Mouse (Mus musculus) liver, embryonic 13.5 days (tissue): ENCODE data around the gene Commd6. TPM values are rescaled to one million over a fixed set of nuclear protein-coding genes. Genes with fewer than 3 reads are reported as not detected.

Experiments
- ATAC-seq: fragments of 200-750 bp; cut with Nextera tagmentation; 2 replicates; pipeline ENCODE4 v1.8.0; 2017; ENCODE audit warnings: low read depth, mild to moderate bottlenecking, moderate number of reproducible peaks, moderate library complexity
- DNase-seq: peaks from one replicate; pipeline ENCODE4 v3.0.0; 2022
- H3K27ac ChIP-seq: fragments of 300-500 bp; sonication (generic); 2 replicates; pipeline ENCODE4 v1.5.1; 2015; ENCODE audit warnings: moderate library complexity, mild to moderate bottlenecking, inconsistent platforms
- H3K27me3 ChIP-seq: fragments of 300-500 bp; sonication (generic); 2 replicates; pipeline ENCODE4 v1.6.1; 2015; ENCODE audit warnings: mild to moderate bottlenecking, inconsistent platforms
- H3K36me3 ChIP-seq: fragments of 300-500 bp; sonication (generic); 2 replicates; pipeline ENCODE4 v1.6.1; 2015; ENCODE audit warnings: mild to moderate bottlenecking, inconsistent platforms
- H3K4me1 ChIP-seq: fragments of 300-500 bp; sonication (generic); replicated peaks from 2 replicates; pipeline ENCODE4 v1.6.1; 2015; ENCODE audit warnings: inconsistent platforms
- H3K4me2 ChIP-seq: fragments of 300-500 bp; sonication (generic); 2 replicates; pipeline ENCODE4 v1.6.1; 2015; ENCODE audit warnings: inconsistent platforms, mild to moderate bottlenecking, moderate library complexity
- H3K4me3 ChIP-seq: fragments of 300-500 bp; sonication (generic); replicated peaks from 2 replicates; pipeline ENCODE4 v1.5.1; 2015; ENCODE audit warnings: mild to moderate bottlenecking, inconsistent platforms
- H3K9ac ChIP-seq: fragments of 300-500 bp; sonication (generic); 2 replicates; pipeline ENCODE4 v1.6.1; 2015; ENCODE audit warnings: mild to moderate bottlenecking, inconsistent platforms
- H3K9me3 ChIP-seq: fragments of 300-500 bp; sonication (generic); replicated peaks from 2 replicates; pipeline ENCODE4 v1.6.1; 2016; ENCODE audit warnings: inconsistent platforms
- WGBS: fragments of 180-500 bp; shearing (Covaris S2); methylation state at CpG from one replicate; pipeline ENCODE4 v1.1.7; 2015; ENCODE audit not compliant: insufficient replicate concordance; 5-methylcytosine and 5-hydroxymethylcytosine counted together
- polyA plus RNA-seq: library from polyadenylated mRNA; unstranded; fragments of >200 nt; fragmentation: Nextera tagmentation; extraction: Ambion mirVana; gene quantifications from 2 replicates; pipeline ENCODE4 v1.2.1, GENCODE M21; 2015

The Commd6 gene
- polyA plus RNA-seq = 60.8 and 61.0 TPM in 2 replicates

DNA sequence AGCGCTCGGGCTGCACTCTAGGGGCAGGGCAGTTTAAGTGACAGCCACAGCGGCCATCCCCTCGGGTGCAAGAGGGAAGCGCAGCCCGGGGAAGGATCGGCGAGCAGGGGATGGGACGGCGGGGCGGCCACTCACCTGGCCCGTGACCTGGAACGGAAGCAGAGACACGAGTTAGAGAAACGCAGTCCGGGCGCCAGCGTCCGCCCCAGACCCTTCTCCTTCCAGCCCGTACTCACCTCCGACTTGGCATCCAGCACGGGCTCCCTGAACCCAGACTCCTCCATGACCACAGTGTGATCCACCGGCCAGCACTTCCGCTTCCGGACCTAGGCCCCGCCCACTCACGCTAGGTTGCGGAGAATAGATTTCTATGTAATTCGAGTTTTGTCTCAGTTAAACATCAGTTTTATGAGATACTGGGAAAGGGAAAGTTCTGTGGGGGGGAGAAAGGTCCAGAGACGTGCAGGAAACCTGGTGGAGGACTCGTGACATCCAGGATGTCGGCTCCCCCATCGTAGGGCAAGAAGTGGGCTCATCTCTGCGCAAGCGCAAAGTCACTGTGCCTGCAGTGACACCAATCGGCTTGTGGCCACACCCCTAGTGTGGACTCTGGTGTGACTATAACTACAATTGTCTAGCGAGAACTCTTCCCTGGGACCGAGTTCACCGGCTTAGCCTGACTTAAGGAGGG is at the start of gene Commd6:
TSS of gene Commd6 (minus strand) at position 534 of the 691 bp plus-strand sequence.
- Histone ChIP-seq H3K27me3 (no peaks in the 10 kb centered on the region), H3K4me1 (peaks cover 13% of the 10 kb centered on the region), H3K27ac (peak within 1 kb of the TSS; percentile 67), H3K36me3 (peaks cover 6% of the 10 kb centered on the region; the same call in 1 of the 2 replicates), H3K4me3 (peak within 1 kb of the TSS; percentile 80), H3K9ac (peak within 1 kb of the TSS; percentile 81), H3K4me2 (peak within 1 kb of the TSS; percentile 84), H3K9me3 (no peaks in the 10 kb centered on the region)
- under 1% methylated on average over 39 of the region's 39 CpGs for WGBS
- DNase-seq (peak; percentile 85), ATAC-seq (peak; percentile 98)

GRCm38 (mm10) chr14:101688406-101688805 is 47.9 kb upstream of the Commd6 start:
- Histone ChIP-seq H3K4me3 (no peak overlapping the region), H3K27ac (no peak overlapping the region), H3K4me1 (no peaks in the 10 kb centered on the region), H3K27me3 (no peaks in the 10 kb centered on the region), H3K9me3 (no peaks in the 10 kb centered on the region), H3K36me3 (0 out of 2 replicates have a peak, but pooled peaks cover 2% of the 10 kb centered on the region), H3K9ac (no peak overlapping the region), H3K4me2 (no peak overlapping the region)
- ATAC-seq = no peak
- 66% methylated on average over 2 of the region's 2 CpGs for WGBS
- no peak for DNase-seq

GRCm38 (mm10) chr14:101687696-101688095 is 47.2 kb upstream of the Commd6 start:
- Histone ChIP-seq H3K27ac (no peak overlapping the region), H3K9me3 (no peaks in the 10 kb centered on the region), H3K27me3 (no peaks in the 10 kb centered on the region), H3K4me3 (no peak overlapping the region), H3K36me3 (0 out of 2 replicates have a peak, but pooled peaks cover 2% of the 10 kb centered on the region), H3K4me2 (no peak overlapping the region), H3K4me1 (no peaks in the 10 kb centered on the region), H3K9ac (no peak overlapping the region)
- no peak for DNase-seq
- no peak for ATAC-seq
- 83% methylated on average over 6 of the region's 6 CpGs for WGBS

DNA sequence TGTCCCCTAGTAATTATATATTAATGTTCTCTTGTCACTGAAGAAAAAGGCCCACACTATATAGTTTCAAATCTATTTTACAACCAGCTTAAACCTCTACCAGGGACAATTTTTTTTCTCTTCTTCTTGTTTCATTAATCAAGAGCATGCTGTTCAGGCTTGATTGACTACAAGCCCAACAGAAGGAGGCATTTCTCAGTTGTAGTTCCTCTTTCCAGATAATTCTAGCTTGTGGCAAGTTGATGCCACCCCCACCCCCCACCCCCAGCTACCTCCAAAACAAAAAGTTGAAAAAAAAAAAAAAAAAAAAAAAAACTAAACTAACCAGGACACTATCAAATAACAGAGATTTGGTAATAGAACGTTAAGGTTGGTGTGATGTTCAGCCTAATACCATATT is 31.7 kb upstream of the Commd6 start:
- Histone ChIP-seq H3K27me3 (no peaks in the 10 kb centered on the region), H3K27ac (no peak overlapping the region), H3K9ac (no peak overlapping the region), H3K4me3 (no peak overlapping the region), H3K4me2 (no peak overlapping the region), H3K36me3 (peaks cover 22% of the 10 kb centered on the region), H3K9me3 (no peaks in the 10 kb centered on the region), H3K4me1 (no peaks in the 10 kb centered on the region)
- DNase-seq (no peak), ATAC-seq (no peak)
- WGBS = 86% methylated on average over 1 of the region's 1 CpGs

DNA sequence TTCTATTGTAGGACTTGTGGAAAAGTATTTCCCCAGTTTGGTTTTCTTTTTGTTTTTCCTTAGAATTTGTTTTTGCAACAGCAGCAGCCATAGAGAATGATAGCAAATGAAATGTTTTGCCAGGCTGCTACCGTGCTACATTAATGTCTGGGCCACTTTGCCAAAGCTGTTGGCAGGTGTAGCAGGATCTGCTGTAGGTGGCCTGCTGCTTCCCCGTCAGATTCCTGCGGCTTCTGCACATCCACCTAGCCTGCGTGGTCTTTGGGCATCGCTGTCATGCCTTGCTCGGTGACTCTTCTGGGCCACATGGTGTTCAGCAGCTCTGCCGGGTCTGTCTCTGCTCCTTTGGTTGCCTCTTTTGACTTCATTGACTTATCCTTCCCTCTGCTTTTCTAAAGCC is 28.1 kb upstream of the Commd6 start:
- 88% methylated on average over 7 of the region's 7 CpGs for WGBS
- Histone ChIP-seq H3K36me3 (peaks cover 15% of the 10 kb centered on the region; the same call in 1 of the 2 replicates), H3K27me3 (no peaks in the 10 kb centered on the region), H3K4me3 (no peak overlapping the region), H3K4me1 (0 out of 2 replicates have a peak, but pooled peaks cover 4% of the 10 kb centered on the region), H3K4me2 (no peak overlapping the region), H3K9me3 (no peaks in the 10 kb centered on the region), H3K9ac (no peak overlapping the region), H3K27ac (no peak overlapping the region)
- no peak for DNase-seq
- no peak for ATAC-seq

GRCm38 (mm10) chr14:101666536-101666935 is 26.1 kb upstream of the Commd6 start:
- H3K27ac ChIP-seq = no peak overlapping the region
- H3K4me1 ChIP-seq = 0 out of 2 replicates have a peak, but pooled peaks cover 4% of the 10 kb centered on the region
- WGBS = 80% methylated on average over 5 of the region's 5 CpGs
- DNase-seq = no peak
- peaks cover 15% of the 10 kb centered on the region; the same call in 1 of the 2 replicates for H3K36me3 ChIP-seq
- H3K9me3 ChIP-seq = no peaks in the 10 kb centered on the region
- no peak overlapping the region for H3K9ac ChIP-seq
- H3K4me2 ChIP-seq = no peak overlapping the region
- H3K27me3 ChIP-seq = no peaks in the 10 kb centered on the region
- no peak overlapping the region for H3K4me3 ChIP-seq
- ATAC-seq = no peak

DNA sequence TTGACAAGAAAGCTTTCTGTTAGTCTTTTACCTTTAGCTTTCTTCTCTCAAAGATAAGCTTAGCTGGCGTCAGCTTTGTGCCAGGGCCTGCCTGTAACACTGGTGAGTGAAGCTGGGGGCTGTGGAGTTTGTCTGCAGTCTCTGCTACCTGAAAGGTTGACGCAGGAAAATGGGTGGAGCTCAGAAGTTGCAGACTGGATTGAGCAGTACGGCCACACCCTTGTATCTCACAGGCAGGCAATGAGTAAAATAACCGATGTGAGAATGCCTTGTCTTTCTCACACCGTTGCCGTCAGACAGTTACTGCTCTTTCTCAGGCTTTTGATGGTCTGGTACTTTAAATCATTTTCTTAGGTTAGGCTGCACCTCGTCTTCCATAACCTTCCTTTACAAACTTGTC is 25.6 kb upstream of the Commd6 start:
- no peak overlapping the region for H3K4me3 ChIP-seq
- H3K4me1 ChIP-seq = 0 out of 2 replicates have a peak, but pooled peaks cover 4% of the 10 kb centered on the region
- H3K9me3 ChIP-seq = no peaks in the 10 kb centered on the region
- no peak for DNase-seq
- H3K4me2 ChIP-seq = no peak overlapping the region
- ATAC-seq = no peak
- no peak overlapping the region for H3K27ac ChIP-seq
- no peak overlapping the region for H3K9ac ChIP-seq
- H3K36me3 ChIP-seq = peaks cover 17% of the 10 kb centered on the region
- H3K27me3 ChIP-seq = no peaks in the 10 kb centered on the region
- 68% methylated on average over 7 of the region's 7 CpGs for WGBS

DNA sequence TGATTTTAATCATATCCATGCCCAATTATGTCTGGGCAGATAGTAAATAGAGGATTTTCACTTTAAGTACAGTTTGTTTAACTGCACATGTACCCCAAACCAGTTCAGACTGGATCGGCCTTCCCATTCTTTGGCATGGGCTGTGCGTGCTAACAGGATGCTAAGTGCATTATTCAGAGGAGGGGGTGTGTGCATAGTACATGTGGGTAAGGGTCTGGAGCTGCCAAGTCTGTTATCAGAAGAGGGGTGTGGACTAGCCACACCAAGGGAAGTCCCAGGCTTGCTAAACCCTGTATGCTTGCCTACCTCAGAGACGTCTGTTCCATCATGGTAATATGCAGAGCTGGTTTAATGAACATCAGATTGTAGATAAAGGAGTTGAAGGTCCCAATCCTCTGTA is 23.8 kb upstream of the Commd6 start:
- H3K27me3 ChIP-seq = no peaks in the 10 kb centered on the region
- H3K9me3 ChIP-seq = no peaks in the 10 kb centered on the region
- peaks cover 15% of the 10 kb centered on the region for H3K36me3 ChIP-seq
- ATAC-seq = no peak
- H3K27ac ChIP-seq = no peak overlapping the region
- no peak overlapping the region for H3K9ac ChIP-seq
- H3K4me3 ChIP-seq = no peak overlapping the region
- no peak overlapping the region for H3K4me2 ChIP-seq
- H3K4me1 ChIP-seq = 0 out of 2 replicates have a peak, but pooled peaks cover 4% of the 10 kb centered on the region
- no peak for DNase-seq
- WGBS = 68% methylated on average over 3 of the region's 3 CpGs

GRCm38 (mm10) chr14:101661654-101662412 is 21.3 kb upstream of the Commd6 start:
- H3K4me1 ChIP-seq = 0 out of 2 replicates have a peak, but pooled peaks cover 4% of the 10 kb centered on the region
- no peak for DNase-seq
- no peak overlapping the region for H3K27ac ChIP-seq
- H3K4me3 ChIP-seq = no peak overlapping the region
- H3K9ac ChIP-seq = no peak overlapping the region
- ATAC-seq = no peak
- no peaks in the 10 kb centered on the region for H3K9me3 ChIP-seq
- 54% methylated on average over 3 of the region's 3 CpGs for WGBS
- peaks cover 7% of the 10 kb centered on the region for H3K36me3 ChIP-seq
- H3K4me2 ChIP-seq = no peak overlapping the region
- no peaks in the 10 kb centered on the region for H3K27me3 ChIP-seq

GRCm38 (mm10) chr14:101656307-101656706 is 15.8 kb upstream of the Commd6 start:
- no peak overlapping the region for H3K4me2 ChIP-seq
- 26% methylated on average over 10 of the region's 10 CpGs for WGBS
- H3K4me1 ChIP-seq = peaks cover 20% of the 10 kb centered on the region
- H3K9me3 ChIP-seq = no peaks in the 10 kb centered on the region
- H3K4me3 ChIP-seq = no peak overlapping the region
- no peak overlapping the region for H3K9ac ChIP-seq
- no peak for DNase-seq
- H3K36me3 ChIP-seq = peaks cover 5% of the 10 kb centered on the region
- no peak overlapping the region for H3K27ac ChIP-seq
- H3K27me3 ChIP-seq = no peaks in the 10 kb centered on the region
- ATAC-seq = no peak

- H3K9me3 ChIP-seq = no peaks in the 10 kb centered on the region
- peak overlapping the region; percentile 95 for H3K4me3 ChIP-seq
- under 1% methylated on average over 10 of the region's 10 CpGs for WGBS
- peaks cover 20% of the 10 kb centered on the region for H3K4me1 ChIP-seq
- H3K27me3 ChIP-seq = no peaks in the 10 kb centered on the region
- peak; percentile 13; the same call in 1 of the 2 replicates for ATAC-seq
- H3K36me3 ChIP-seq = no peaks in the 10 kb centered on the region
- H3K9ac ChIP-seq = peak overlapping the region; percentile 89
- DNase-seq = peak; percentile 9
- H3K27ac ChIP-seq = no peak overlapping the region
- H3K4me2 ChIP-seq = peak overlapping the region; percentile 97
Observed at GRCm38 (mm10) chr14:101654526-101654909, 14.0 kb upstream of the Commd6 start.
